Mouse (Mus musculus) midbrain, postnatal 0 days (tissue): ENCODE measurements around the gene Tfcp2. TPM values are rescaled to one million over a fixed set of nuclear protein-coding genes. Genes with fewer than 3 reads are reported as not detected.
"Not testable (repeated sequence)": the region's sequence is repeated elsewhere in the genome, so short reads cannot be mapped to it uniquely, and the experiment has no call there.

Source experiments
- ATAC-seq: fragments of 200-750 bp; cut with Nextera tagmentation; 2 replicates; pipeline ENCODE4 v1.8.0; 2017; ENCODE audit warnings: moderate number of reproducible peaks, mild to moderate bottlenecking, moderate TSS enrichment, moderate library complexity; ENCODE audit not compliant: low FRiP score
- DNase-seq: peaks from one replicate; pipeline ENCODE4 v3.0.0-alpha.2; 2015; ENCODE audit warnings: low spot score
- H3K27ac ChIP-seq: fragments of 300-500 bp; sonication (generic); 2 replicates; pipeline ENCODE4 v1.5.1; 2014; ENCODE audit warnings: low read depth, mild to moderate bottlenecking, low read length, mixed read lengths
- H3K27me3 ChIP-seq: fragments of 300-500 bp; sonication (generic); 2 replicates; pipeline ENCODE4 v1.6.1; 2014; ENCODE audit warnings: low read length, control low read depth, mixed read lengths; ENCODE audit not compliant: insufficient read depth
- H3K36me3 ChIP-seq: fragments of 300-500 bp; sonication (generic); 2 replicates; pipeline ENCODE4 v1.6.1; 2014; ENCODE audit warnings: low read length, control low read depth, mixed read lengths; ENCODE audit not compliant: insufficient read depth
- H3K4me1 ChIP-seq: fragments of 300-500 bp; sonication (generic); 2 replicates; pipeline ENCODE4 v1.6.1; 2014; ENCODE audit warnings: mild to moderate bottlenecking, control low read depth, antibody characterized with exemption, low read length, mixed read lengths; ENCODE audit not compliant: insufficient read depth
- H3K4me2 ChIP-seq: fragments of 300-500 bp; sonication (generic); 2 replicates; pipeline ENCODE4 v1.6.1; 2014; ENCODE audit warnings: low read depth, mild to moderate bottlenecking, low read length, mixed read lengths; ENCODE audit not compliant: poor library complexity, severe bottlenecking
- H3K4me3 ChIP-seq: fragments of 300-500 bp; sonication (generic); 2 replicates; pipeline ENCODE4 v1.5.1; 2014; ENCODE audit warnings: low read depth, mild to moderate bottlenecking, low read length, moderate library complexity
- H3K9ac ChIP-seq: fragments of 300-500 bp; sonication (generic); replicated peaks from 2 replicates; pipeline ENCODE4 v1.6.1; 2014; ENCODE audit warnings: mild to moderate bottlenecking, low read length, moderate library complexity, mixed read lengths; ENCODE audit not compliant: poor library complexity, severe bottlenecking
- H3K9me3 ChIP-seq: fragments of 300-500 bp; sonication (generic); 2 replicates; pipeline ENCODE4 v1.6.1; 2016; ENCODE audit warnings: low read length, control low read depth
- CTCF ChIP-seq: IDR thresholded peaks from 2 replicates; pipeline ENCODE4 v1.5.1; 2016; ENCODE audit warnings: antibody characterized with exemption, mild to moderate bottlenecking
- WGBS: fragments of 180-500 bp; shearing (Covaris S2); extraction: QIAGEN DNeasy Blood & Tissue Kit; methylation state at CpG from one replicate; pipeline ENCODE4 v1.1.7; 2014; 5-methylcytosine and 5-hydroxymethylcytosine counted together
- polyA plus RNA-seq: library from polyadenylated mRNA; unstranded; fragments of >200 nt; fragmentation: Nextera tagmentation; extraction: Ambion mirVana; gene quantifications from 2 replicates; pipeline ENCODE4 v1.2.1, GENCODE M21; 2015
- total RNA-seq: library from RNA; depleted of rRNA; stranded (reverse); fragments of >200 nt; gene quantifications from 2 replicates; pipeline ENCODE4 v1.2.3, GENCODE M21; 2014

Gene Tfcp2
- total and polyA plus RNA-seq, 2 experiments from 2014 or later, result 30.4 to 36.7 TPM

GRCm38 (mm10) chr15:100510072-100510471 lies 41.7 kb downstream of the Tfcp2 start:
- H3K9me3 ChIP-seq, result no peaks in the 10 kb centered on the region
- peaks cover 62% of the 10 kb centered on the region for H3K36me3 ChIP-seq
- no peak for TF ChIP-seq CTCF
- H3K27me3 ChIP-seq, result no peaks in the 10 kb centered on the region
- DNase-seq (no peak), ATAC-seq (no peak)
- no peak overlapping the region for H3K27ac ChIP-seq
- H3K4me2 ChIP-seq, result no peak overlapping the region
- WGBS, result 94% methylated on average over 11 of the region's 11 CpGs
- H3K4me3 ChIP-seq, result no peak overlapping the region
- H3K4me1 ChIP-seq, result no peaks in the 10 kb centered on the region
- H3K9ac ChIP-seq, result no peak overlapping the region

GRCm38 (mm10) chr15:100508454-100509167 lies 43.2 kb downstream of the Tfcp2 start:
- no peak for DNase-seq
- H3K9ac ChIP-seq, result no peak overlapping the region
- no peak overlapping the region for H3K27ac ChIP-seq
- no peak for ATAC-seq
- H3K9me3 ChIP-seq, result no peaks in the 10 kb centered on the region
- WGBS, result 91% methylated on average over 13 of the region's 13 CpGs
- H3K4me3 ChIP-seq, result no peak overlapping the region
- peaks cover 64% of the 10 kb centered on the region for H3K36me3 ChIP-seq
- H3K27me3 ChIP-seq, result no peaks in the 10 kb centered on the region
- H3K4me2 ChIP-seq, result no peak overlapping the region
- no peaks in the 10 kb centered on the region for H3K4me1 ChIP-seq
- TF ChIP-seq CTCF, result no peak

- H3K36me3 ChIP-seq, result peaks cover 13% of the 10 kb centered on the region
- not testable (repeated sequence) for H3K27me3 ChIP-seq, H3K9me3 ChIP-seq, H3K4me1 ChIP-seq, H3K4me3 ChIP-seq, ATAC-seq, H3K4me2 ChIP-seq, H3K27ac ChIP-seq, H3K9ac ChIP-seq, DNase-seq
- WGBS, result 94% methylated on average over 8 of the region's 8 CpGs
Measured at GRCm38 (mm10) chr15:100499506-100499905, 52.3 kb downstream of the Tfcp2 start.

- H3K9ac ChIP-seq, result peak within 1 kb of the TSS; percentile 96
- no peaks in the 10 kb centered on the region for H3K9me3 ChIP-seq
- peak within 1 kb of the TSS; percentile 89 for H3K4me3 ChIP-seq
- under 1% methylated on average over 34 of the region's 40 CpGs for WGBS
- peaks cover 15% of the 10 kb centered on the region for H3K4me1 ChIP-seq
- H3K4me2 ChIP-seq, result peak within 1 kb of the TSS; percentile 57
- DNase-seq (peak; percentile 97), ATAC-seq (peak; percentile 97)
- no peaks in the 10 kb centered on the region for H3K27me3 ChIP-seq
- H3K36me3 ChIP-seq, result no peaks in the 10 kb centered on the region
- TF ChIP-seq CTCF, result peak; percentile 67
- peak within 1 kb of the TSS; percentile 99 for H3K27ac ChIP-seq
Measured at GRCm38 (mm10) chr15:100495102-100495501, 56.7 kb downstream of the Tfcp2 start, which contains the start of gene Csrnp2. TSS of gene Csrnp2 (minus strand) at chr15:100495488.

GRCm38 (mm10) chr15:100494647-100495046 lies 57.2 kb downstream of the Tfcp2 start:
- DNase-seq, result peak; percentile 70
- Histone ChIP-seq H3K9ac (peak overlapping the region; percentile 96), H3K4me3 (peak overlapping the region; percentile 89), H3K9me3 (no peaks in the 10 kb centered on the region), H3K27me3 (no peaks in the 10 kb centered on the region), H3K27ac (peak overlapping the region; percentile 99), H3K36me3 (no peaks in the 10 kb centered on the region), H3K4me1 (peaks cover 15% of the 10 kb centered on the region), H3K4me2 (peak overlapping the region; percentile 57)
- TF ChIP-seq CTCF, result no peak
- peak; percentile 85 for ATAC-seq
- WGBS, result under 1% methylated on average over 29 of the region's 29 CpGs

- Histone ChIP-seq H3K36me3 (peaks cover 14% of the 10 kb centered on the region), H3K9me3 (no peaks in the 10 kb centered on the region), H3K9ac (no peak overlapping the region), H3K4me1 (peaks cover 15% of the 10 kb centered on the region), H3K27ac (no peak overlapping the region), H3K4me2 (peak overlapping the region; percentile 16), H3K27me3 (no peaks in the 10 kb centered on the region), H3K4me3 (no peak overlapping the region; the same call in 1 of the 2 replicates)
- TF ChIP-seq CTCF, result no peak
- ATAC-seq, result no peak
- DNase-seq, result no peak
- WGBS, result 65% methylated on average over 9 of the region's 9 CpGs
Measured at GRCm38 (mm10) chr15:100491966-100492365, 59.8 kb downstream of the Tfcp2 start.
